Mouse (Mus musculus): ENCODE data around the gene Kcnh4. TPM values are rescaled to one million over a fixed set of nuclear protein-coding genes. Genes with fewer than 3 reads are reported as not detected.
A peak's percentile ranks its signal among the peaks of the same experiment; 100 is the strongest.

Kcnh4 gene
- polyA plus RNA-seq, 1 experiment, result 36.4 TPM

DNA sequence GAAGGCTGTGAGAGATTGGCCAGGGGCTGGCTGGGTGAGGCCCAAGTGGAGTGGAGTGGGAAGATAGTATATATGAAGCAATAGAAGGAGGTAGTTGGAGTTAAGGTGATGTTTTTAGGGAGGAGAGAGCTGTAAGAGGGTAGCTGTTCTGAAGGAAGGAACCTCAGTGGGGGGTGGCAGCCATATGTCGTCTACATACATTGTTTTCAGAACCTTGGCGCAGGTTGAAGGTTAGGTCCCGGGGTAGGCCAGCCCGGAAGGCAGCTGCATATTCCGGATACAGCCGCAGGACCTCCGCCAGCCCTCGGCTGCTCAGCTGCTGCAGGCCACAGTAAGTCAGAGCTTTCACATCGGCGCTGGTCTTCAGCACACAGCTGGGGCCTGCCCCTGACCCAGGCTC is 13.2 kb downstream of the Kcnh4 start:
- no peak for DNase-seq (ENCODE audit: low read depth)
- no peak for TF ChIP-seq CTCF (IDR thresholded peaks at IDR 0.05; ENCODE audit: borderline replicate concordance, extremely low read depth, insufficient read depth, insufficient read length)
- no peak for TF ChIP-seq POLR2A (IDR thresholded peaks at IDR 0.05; ENCODE audit: borderline replicate concordance, extremely low read depth, insufficient read depth, insufficient read length, poor library complexity, severe bottlenecking)

DNA sequence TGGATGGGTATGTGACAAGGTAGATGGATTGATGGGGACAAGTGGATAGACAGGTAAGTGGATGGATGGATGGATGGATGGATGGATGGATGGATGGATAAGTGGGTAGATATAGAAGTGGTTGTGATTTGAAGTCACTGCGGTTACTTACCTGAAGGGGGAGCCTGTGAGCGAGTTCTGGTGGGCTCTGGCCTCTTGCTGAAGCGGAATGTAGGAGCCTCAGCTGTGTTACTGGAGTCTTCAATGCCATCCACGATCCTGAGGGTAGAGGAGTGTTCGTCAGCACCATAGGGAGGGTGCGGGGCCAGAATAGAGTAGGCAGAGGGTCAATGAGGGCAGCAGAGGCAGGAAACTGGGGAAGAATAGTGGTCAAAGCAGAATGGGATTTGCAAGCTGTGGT is 14.7 kb downstream of the Kcnh4 start:
- peak; percentile 79 for DNase-seq (ENCODE audit: low read depth)
- TF ChIP-seq POLR2A (IDR thresholded peaks at IDR 0.05; ENCODE audit: borderline replicate concordance, extremely low read depth, insufficient read depth, insufficient read length, poor library complexity, severe bottlenecking) (no peak), CTCF (IDR thresholded peaks at IDR 0.05; ENCODE audit: borderline replicate concordance, extremely low read depth, insufficient read depth, insufficient read length) (peak; percentile 71)

DNA sequence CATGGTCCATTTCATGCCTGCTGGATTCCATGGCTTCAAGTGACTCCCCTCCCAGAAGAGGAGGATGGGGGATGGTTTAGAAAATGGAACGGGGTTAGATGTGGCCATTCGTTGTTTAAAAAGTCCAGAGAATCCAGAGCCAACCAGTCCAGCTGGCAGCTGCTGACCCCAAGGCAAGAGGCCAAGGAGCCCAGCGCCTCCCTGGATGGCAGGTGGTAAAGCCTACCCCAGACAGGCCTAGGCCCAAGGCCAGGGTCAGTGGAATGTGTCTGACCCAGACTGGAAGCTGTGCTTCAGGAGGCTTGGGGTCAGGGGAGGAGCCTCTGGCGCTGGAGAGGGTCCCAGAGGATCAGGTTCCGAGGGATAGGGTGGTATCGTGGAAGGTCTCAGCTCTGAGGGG is 18.4 kb downstream of the Kcnh4 start:
- DNase-seq (ENCODE audit: low read depth), result no peak
- TF ChIP-seq CTCF (IDR thresholded peaks at IDR 0.05; ENCODE audit: borderline replicate concordance, extremely low read depth, insufficient read depth, insufficient read length) (no peak), POLR2A (IDR thresholded peaks at IDR 0.05; ENCODE audit: borderline replicate concordance, extremely low read depth, insufficient read depth, insufficient read length, poor library complexity, severe bottlenecking) (no peak)

DNA sequence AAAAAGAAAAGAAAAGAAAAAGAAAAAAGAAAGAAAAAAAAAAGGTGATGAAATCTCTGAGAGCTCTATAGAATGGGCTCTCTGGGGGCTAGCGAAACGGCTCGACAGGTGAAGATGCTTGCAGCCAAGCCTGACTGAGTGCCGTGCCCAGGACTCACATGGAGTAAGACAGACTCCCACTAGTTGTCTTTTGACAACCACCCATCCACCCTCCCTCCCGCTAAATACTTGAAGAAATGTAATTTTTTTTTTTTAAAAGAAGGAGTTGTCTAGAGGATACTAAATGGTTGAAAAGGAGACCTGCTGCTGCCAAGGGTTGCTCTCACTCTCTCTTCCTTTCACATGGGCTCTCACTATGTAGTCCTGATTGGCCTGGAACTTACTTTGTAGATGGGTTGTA is 21.0 kb downstream of the Kcnh4 start:
- TF ChIP-seq POLR2A (IDR thresholded peaks at IDR 0.05; ENCODE audit: borderline replicate concordance, extremely low read depth, insufficient read depth, insufficient read length, poor library complexity, severe bottlenecking), result no peak
- TF ChIP-seq CTCF (IDR thresholded peaks at IDR 0.05; ENCODE audit: borderline replicate concordance, extremely low read depth, insufficient read depth, insufficient read length), result no peak

DNA sequence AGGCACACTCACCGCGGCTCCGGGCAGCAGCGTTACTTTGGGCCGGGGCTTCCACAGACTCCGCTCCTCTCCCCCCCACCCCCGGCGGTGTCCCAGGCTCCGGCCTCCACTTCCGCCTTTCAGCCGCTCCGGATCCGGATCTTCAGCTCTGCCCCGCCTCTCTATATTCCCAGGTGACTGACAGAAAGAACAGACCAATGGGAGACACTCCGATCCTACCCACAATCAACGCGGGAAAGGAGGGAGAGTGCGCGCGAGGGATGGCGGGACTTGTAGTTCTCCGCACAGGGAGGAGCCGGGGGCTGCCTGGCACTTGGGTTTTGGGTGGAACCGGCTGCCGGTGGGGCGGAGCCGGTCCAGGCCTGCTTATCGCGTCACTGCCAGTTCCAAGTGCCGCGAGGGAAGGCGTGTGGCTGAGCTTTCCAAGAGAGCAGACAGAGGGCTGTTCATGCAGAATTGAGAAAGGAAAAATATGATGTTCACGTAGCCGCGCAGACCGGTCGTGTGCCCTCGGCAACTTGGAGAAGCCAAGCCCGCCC is 21.6 kb downstream of the Kcnh4 start, which contains the start of gene Rab5c:
Rab5c (minus strand) TSS at position 150 of the 539 bp plus-strand sequence.
- peak; percentile 100 for DNase-seq (ENCODE audit: low read depth)
- TF ChIP-seq CTCF (IDR thresholded peaks at IDR 0.05; ENCODE audit: borderline replicate concordance, extremely low read depth, insufficient read depth, insufficient read length), result no peak
- peak; percentile 26; the same call in 1 of the 2 replicates for TF ChIP-seq POLR2A (IDR thresholded peaks at IDR 0.05; ENCODE audit: borderline replicate concordance, extremely low read depth, insufficient read depth, insufficient read length, poor library complexity, severe bottlenecking)

More for the DNA sequence above, 21.0 kb downstream of the Kcnh4 start:
- DNase-seq (ENCODE audit: low read depth), result no peak

DNA sequence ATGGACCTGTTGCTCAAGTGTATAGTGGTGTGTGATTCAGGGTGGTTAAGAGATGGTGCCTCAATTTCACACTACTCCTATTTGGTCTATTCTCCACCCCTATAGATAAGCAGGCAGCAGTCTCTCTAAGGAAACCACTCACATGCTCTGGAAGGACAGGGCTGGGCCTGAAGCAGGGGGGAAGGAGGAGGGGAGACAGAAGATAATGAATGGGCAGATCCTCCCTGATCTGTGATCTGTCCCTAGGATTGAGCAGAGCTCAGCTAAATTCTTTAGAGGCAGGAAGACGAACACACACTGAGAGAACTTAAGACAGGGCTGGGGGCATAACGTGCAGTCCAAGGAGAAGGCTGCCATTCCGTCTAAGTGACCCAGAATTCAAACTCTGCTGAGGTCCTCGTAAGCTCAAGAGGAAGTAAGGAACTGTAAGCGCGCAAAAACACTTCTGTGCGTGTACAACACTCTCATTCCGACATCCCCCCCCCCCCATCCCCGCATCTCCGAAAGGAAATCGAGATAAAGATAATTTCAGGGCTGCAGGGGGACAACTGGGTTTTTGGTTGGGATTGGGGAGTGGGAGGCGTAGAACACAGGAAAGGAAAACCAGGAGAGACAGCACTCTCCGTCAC is 22.5 kb downstream of the Kcnh4 start:
- DNase-seq (ENCODE audit: low read depth), result no peak
- no peak for TF ChIP-seq CTCF (IDR thresholded peaks at IDR 0.05; ENCODE audit: borderline replicate concordance, extremely low read depth, insufficient read depth, insufficient read length)
- TF ChIP-seq POLR2A (IDR thresholded peaks at IDR 0.05; ENCODE audit: borderline replicate concordance, extremely low read depth, insufficient read depth, insufficient read length, poor library complexity, severe bottlenecking), result no peak

DNA sequence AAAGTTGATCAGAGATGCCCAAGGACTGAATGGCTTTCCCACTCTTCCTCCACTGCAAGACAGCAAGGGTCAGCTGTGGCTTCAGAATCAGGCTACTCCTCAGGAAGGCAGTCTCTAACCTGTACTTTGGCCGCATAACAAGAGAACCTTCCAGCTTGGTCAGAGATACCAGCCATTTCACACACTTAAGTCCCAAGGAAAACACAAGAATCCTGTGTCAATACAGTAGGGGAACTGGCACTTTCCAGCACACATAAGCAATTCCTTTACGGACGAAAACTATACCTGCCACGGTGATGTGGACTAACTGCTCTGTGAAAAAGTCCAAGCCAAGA is 23.0 kb downstream of the Kcnh4 start:
- no peak for DNase-seq (ENCODE audit: low read depth)
- TF ChIP-seq CTCF (IDR thresholded peaks at IDR 0.05; ENCODE audit: borderline replicate concordance, extremely low read depth, insufficient read depth, insufficient read length) (no peak), POLR2A (IDR thresholded peaks at IDR 0.05; ENCODE audit: borderline replicate concordance, extremely low read depth, insufficient read depth, insufficient read length, poor library complexity, severe bottlenecking) (no peak)

DNA sequence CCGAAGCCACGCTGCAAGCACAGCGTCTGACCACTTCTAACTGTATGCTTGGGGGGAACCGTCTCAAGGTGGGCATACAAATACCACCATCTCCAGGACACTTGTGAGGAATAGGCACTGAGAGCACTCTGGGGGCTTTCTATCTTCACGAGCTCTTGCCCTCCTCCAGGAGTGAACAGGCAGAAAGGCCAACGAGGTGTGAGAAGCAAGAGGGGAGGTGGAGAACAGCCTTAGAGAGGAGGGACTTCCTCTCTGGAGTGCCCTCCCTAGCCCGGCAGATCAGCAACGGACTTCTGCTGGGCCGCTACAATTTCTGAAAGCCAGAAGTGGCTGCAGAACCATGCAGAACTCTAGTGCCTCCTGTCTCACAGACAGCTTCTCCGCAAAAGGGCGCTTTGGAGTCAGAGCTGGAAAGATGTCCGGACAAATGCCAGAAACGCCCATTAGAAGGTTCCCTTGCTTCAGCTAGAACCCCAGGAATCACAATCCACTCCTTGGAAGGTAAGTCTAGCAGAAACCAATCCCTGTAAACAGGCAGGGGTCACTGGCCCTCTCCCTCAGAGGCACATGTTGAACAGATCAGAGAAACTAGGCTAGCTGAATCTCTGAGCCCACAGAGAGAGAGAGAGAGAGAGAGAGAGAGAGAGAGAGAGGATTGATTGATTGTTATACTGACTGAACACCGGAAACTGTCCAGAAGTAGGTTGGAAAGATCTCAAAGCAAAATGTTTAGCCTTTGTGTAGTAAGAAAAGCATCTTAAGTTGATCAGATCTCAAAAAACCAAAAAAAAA is 23.6 kb downstream of the Kcnh4 start:
- no peak for DNase-seq (ENCODE audit: low read depth)
- TF ChIP-seq CTCF (IDR thresholded peaks at IDR 0.05; ENCODE audit: borderline replicate concordance, extremely low read depth, insufficient read depth, insufficient read length) (no peak), POLR2A (IDR thresholded peaks at IDR 0.05; ENCODE audit: borderline replicate concordance, extremely low read depth, insufficient read depth, insufficient read length, poor library complexity, severe bottlenecking) (no peak)

DNA sequence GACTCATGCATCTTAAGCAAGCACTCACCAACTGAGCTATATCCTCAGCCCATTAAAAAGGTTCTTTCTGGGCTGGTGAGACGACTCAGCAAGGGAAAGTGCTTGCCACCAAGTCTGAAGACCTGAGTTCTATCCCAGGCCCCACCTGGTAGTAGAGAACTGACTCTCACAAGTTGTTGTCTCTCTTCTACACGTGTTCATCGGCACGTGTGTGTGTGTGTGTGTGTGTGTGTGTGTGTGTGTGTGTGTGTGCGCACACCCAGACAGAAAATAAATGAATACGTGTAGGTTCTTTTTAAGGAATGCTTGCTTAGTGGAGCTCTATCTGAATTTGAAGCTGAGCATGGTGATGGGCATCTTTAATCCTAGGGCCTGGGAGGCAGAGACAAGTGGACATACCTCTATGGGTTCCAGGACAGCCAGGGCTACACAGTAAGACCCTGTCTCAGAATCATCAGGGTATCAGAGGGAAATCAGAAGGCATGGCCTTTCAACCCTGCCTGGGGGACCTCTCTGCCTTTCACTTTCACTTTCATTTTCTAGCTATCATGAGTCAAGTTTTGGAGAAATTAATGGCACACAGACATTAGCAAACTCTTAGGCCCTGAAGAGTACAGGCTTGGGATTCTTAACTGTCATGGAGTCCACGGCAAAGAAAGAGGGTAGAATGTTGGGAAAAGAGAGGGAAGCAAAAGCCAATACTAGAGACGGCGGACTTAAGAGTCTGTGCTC is 24.4 kb downstream of the Kcnh4 start:
- no peak for DNase-seq (ENCODE audit: low read depth)
- TF ChIP-seq POLR2A (IDR thresholded peaks at IDR 0.05; ENCODE audit: borderline replicate concordance, extremely low read depth, insufficient read depth, insufficient read length, poor library complexity, severe bottlenecking) (no peak), CTCF (IDR thresholded peaks at IDR 0.05; ENCODE audit: borderline replicate concordance, extremely low read depth, insufficient read depth, insufficient read length) (no peak)

DNA sequence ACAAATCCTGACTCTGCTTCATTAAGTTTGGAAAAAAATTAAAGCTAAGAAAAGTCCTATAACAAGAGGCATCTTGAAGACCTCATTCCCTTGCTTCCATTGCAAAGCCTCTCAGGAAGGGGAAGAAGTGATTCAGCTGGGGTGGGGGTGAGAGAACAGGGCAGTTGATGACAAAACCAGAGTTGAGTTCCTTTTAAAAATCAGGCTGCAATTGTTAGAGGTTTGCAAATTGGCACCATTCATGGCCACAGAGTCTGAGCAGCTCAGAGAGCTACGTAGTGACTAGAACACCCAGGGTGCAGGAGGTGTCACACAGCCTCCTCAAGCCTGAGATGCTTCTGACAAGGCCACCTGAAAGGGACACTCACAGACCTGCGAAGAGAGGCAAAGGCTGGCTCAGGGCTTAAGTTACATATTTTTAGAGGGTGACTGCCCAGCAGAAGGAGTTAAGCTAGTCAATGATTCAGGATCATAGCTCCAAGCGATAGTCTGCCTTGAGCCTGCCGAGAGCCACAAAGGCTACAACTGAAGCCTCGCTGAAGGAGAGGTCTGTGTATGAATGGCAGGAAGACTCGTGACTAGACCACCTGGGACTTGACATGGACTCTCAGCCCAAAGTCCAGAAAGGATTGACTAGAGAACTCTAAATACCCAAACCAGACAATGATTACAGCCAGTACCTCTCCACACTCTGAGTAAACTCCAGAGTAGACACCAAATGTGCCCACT is 29.1 kb downstream of the Kcnh4 start:
- TF ChIP-seq CTCF (IDR thresholded peaks at IDR 0.05; ENCODE audit: borderline replicate concordance, extremely low read depth, insufficient read depth, insufficient read length) (no peak), POLR2A (IDR thresholded peaks at IDR 0.05; ENCODE audit: borderline replicate concordance, extremely low read depth, insufficient read depth, insufficient read length, poor library complexity, severe bottlenecking) (no peak)
- no peak for DNase-seq (ENCODE audit: low read depth)
